Mouse (Mus musculus): ENCODE measurements at regions not wholly inside any gene's neighbourhood (a gene's known extent, or its start where the extent isn't known, plus 50 kb on each side); places are given as distances from the start of the nearest gene placed in this dataset.
"Not testable (repeated sequence)": the region's sequence is repeated elsewhere in the genome, so short reads cannot be mapped to it uniquely, and the experiment has no call there.

GRCm38 (mm10) chr5:63331186-63331585, 317.7 kb upstream of the Nwd2 start:
- in situ Hi-C loops (cut with MboI, MseI), result no loop called here

- in situ Hi-C loops (cut with MboI, MseI), result no loop called here
Measured at GRCm38 (mm10) chr5:63351108-63351507, 297.8 kb upstream of the Nwd2 start.

- in situ Hi-C loops (cut with MboI, MseI), result no loop called here
Measured at GRCm38 (mm10) chr5:63391956-63392355, 256.9 kb upstream of the Nwd2 start.

- in situ Hi-C loops (cut with MboI, MseI), result no loop called here
Measured at GRCm38 (mm10) chr5:63397963-63398362, 250.9 kb upstream of the Nwd2 start.

GRCm38 (mm10) chr5:63430167-63430566, 218.7 kb upstream of the Nwd2 start:
- in situ Hi-C loops (cut with MboI, MseI), result loop anchor here (10.0 kb wide), 1 partner anchor 1765 kb away; no protein-coding TSS in a partner anchor

GRCm38 (mm10) chr5:63444407-63444806, 204.5 kb upstream of the Nwd2 start:
- in situ Hi-C loops (cut with MboI, MseI), result no loop called here

- in situ Hi-C loops (cut with MboI, MseI), result no loop called here
Measured at GRCm38 (mm10) chr5:63445171-63445570, 203.7 kb upstream of the Nwd2 start.

- in situ Hi-C loops (cut with MboI, MseI), result no loop called here
Measured at GRCm38 (mm10) chr5:63468526-63469268, 180.2 kb upstream of the Nwd2 start.

- in situ Hi-C loops (cut with MboI, MseI), result no loop called here
Measured at GRCm38 (mm10) chr5:63469701-63470100, 179.2 kb upstream of the Nwd2 start.

GRCm38 (mm10) chr5:63473163-63473562, 175.7 kb upstream of the Nwd2 start:
- in situ Hi-C loops (cut with MboI, MseI), result no loop called here

GRCm38 (mm10) chr5:63476240-63476973, 172.5 kb upstream of the Nwd2 start:
- in situ Hi-C loops (cut with MboI, MseI), result no loop called here

GRCm38 (mm10) chr5:63498952-63499351, 149.9 kb upstream of the Nwd2 start:
- in situ Hi-C loops (cut with MboI, MseI), result no loop called here

GRCm38 (mm10) chr5:63503056-63503845, 145.7 kb upstream of the Nwd2 start:
- in situ Hi-C loops (cut with MboI, MseI), result no loop called here

GRCm38 (mm10) chr5:63534197-63534596, 114.7 kb upstream of the Nwd2 start:
- in situ Hi-C loops (cut with MboI, MseI), result no loop called here

GRCm38 (mm10) chr5:63540530-63540929, 108.4 kb upstream of the Nwd2 start:
- in situ Hi-C loops (cut with MboI, MseI), result no loop called here

GRCm38 (mm10) chr5:63545482-63545881, 103.4 kb upstream of the Nwd2 start:
- in situ Hi-C loops (cut with MboI, MseI), result no loop called here

- in situ Hi-C loops (cut with MboI, MseI), result not testable (repeated sequence)
Measured at GRCm38 (mm10) chr5:63565891-63566290, 83.0 kb upstream of the Nwd2 start.

GRCm38 (mm10) chr5:63575401-63575800, 73.5 kb upstream of the Nwd2 start:
- in situ Hi-C loops (cut with MboI, MseI), result loop anchor here (25.0 kb wide), 1 partner anchor 412 kb away; no protein-coding TSS in a partner anchor

- in situ Hi-C loops (cut with MboI, MseI), result loop anchor here (25.0 kb wide), 1 partner anchor 408 kb away; no protein-coding TSS in a partner anchor
Measured at GRCm38 (mm10) chr5:63579409-63579808, 69.5 kb upstream of the Nwd2 start.

- in situ Hi-C loops (cut with MboI, MseI), result loop anchor here (25.0 kb wide), 1 partner anchor 400 kb away; no protein-coding TSS in a partner anchor
Measured at GRCm38 (mm10) chr5:63587051-63587450, 61.9 kb upstream of the Nwd2 start.

GRCm38 (mm10) chr5:63587855-63588254, 61.0 kb upstream of the Nwd2 start:
- in situ Hi-C loops (cut with MboI, MseI), result loop anchor here (25.0 kb wide), 1 partner anchor 399 kb away; no protein-coding TSS in a partner anchor

Data from regulatory T cell (primary cell).